Mouse (Mus musculus) brain, embryonic 14.5 days (tissue): ENCODE data around the gene Kcnq5.

ENCODE experiments used
- CTCF ChIP-seq: fragments of 200-500 bp; IDR thresholded peaks from 2 replicates; pipeline ENCODE4 v1.5.1; 2012; ENCODE audit warnings: inconsistent platforms, mild to moderate bottlenecking, moderate library complexity, borderline replicate concordance; ENCODE audit not compliant: insufficient read depth, insufficient read length; ENCODE audit errors: extremely low read depth
- POLR2A ChIP-seq: fragments of 200-500 bp; IDR thresholded peaks from 2 replicates; pipeline ENCODE4 v1.6.1; 2012; ENCODE audit warnings: mild to moderate bottlenecking, inconsistent platforms, borderline replicate concordance; ENCODE audit not compliant: poor library complexity, insufficient read depth, insufficient read length, severe bottlenecking; ENCODE audit errors: extremely low read depth

DNA sequence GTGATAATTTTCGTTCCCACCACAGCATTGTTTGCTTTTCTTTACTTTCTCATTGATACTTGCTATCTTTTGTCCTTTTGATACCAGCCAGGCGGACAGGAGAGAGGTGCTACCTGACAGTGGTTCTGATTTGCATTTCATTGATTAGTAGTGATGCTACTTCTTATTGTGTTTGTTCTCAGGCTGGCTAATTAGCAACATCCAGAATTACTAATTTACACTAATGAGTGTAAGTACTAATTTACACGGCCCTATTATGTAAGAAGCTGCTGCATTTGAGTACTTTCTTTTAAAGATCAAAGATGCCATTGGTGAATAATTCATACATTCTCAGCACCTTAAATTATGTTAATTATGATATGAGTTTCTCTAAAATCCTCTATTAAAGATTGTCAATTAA, 525.0 kb downstream of the Kcnq5 start:
- no peak for TF ChIP-seq CTCF
- no peak for TF ChIP-seq POLR2A
